Mouse (Mus musculus) liver, embryonic 14 days (tissue): ENCODE measurements around the gene Ppp2r3a. TPM values are rescaled to one million over a fixed set of nuclear protein-coding genes. Genes with fewer than 3 reads are reported as not detected.

Source experiments
- polyA plus RNA-seq: library from polyadenylated mRNA; depleted of rRNA; stranded (reverse); fragments of >200 nt; gene quantifications from 2 replicates; pipeline ENCODE4 v1.2.3, GENCODE M21; 2012; rRNA removed

Ppp2r3a gene
- polyA plus RNA-seq: 2.3 TPM in 2 replicates

GRCm38 (mm10) chr9:101251644-101252337 lies at the start of gene Ppp2r3a:
Ppp2r3a (minus strand) TSS chr9:101251795.

GRCm38 (mm10) chr9:101073987-101074331 lies 177.6 kb downstream of the Ppp2r3a start, which contains the start of gene Msl2:
Msl2 (plus strand) TSS chr9:101074101.

Other genes starting within 250 kb of the Ppp2r3a start
- gene Pccb, start 216.9 kb downstream of the Ppp2r3a start, polyA plus RNA-seq: 16.0 and 16.4 TPM in 2 replicates
- 9.2 and 10.1 TPM in 2 replicates for gene Msl2, start 177.7 kb downstream of the Ppp2r3a start, polyA plus RNA-seq